Mouse (Mus musculus) effector memory CD4-positive, alpha-beta T cell, adult 5 months (primary cell): Measurements from ENCODE around the gene Vasp. TPM values are rescaled to one million over a fixed set of nuclear protein-coding genes. Genes with fewer than 3 reads are reported as not detected.

Experiments
- polyA plus RNA-seq: library from polyadenylated mRNA; unstranded; fragments of 100-300 nt; shearing (Covaris generic); gene quantifications from one replicate; pipeline ENCODE4 v1.2.1, GENCODE M21; 2017

The Vasp gene
- 224 TPM for polyA plus RNA-seq

DNA sequence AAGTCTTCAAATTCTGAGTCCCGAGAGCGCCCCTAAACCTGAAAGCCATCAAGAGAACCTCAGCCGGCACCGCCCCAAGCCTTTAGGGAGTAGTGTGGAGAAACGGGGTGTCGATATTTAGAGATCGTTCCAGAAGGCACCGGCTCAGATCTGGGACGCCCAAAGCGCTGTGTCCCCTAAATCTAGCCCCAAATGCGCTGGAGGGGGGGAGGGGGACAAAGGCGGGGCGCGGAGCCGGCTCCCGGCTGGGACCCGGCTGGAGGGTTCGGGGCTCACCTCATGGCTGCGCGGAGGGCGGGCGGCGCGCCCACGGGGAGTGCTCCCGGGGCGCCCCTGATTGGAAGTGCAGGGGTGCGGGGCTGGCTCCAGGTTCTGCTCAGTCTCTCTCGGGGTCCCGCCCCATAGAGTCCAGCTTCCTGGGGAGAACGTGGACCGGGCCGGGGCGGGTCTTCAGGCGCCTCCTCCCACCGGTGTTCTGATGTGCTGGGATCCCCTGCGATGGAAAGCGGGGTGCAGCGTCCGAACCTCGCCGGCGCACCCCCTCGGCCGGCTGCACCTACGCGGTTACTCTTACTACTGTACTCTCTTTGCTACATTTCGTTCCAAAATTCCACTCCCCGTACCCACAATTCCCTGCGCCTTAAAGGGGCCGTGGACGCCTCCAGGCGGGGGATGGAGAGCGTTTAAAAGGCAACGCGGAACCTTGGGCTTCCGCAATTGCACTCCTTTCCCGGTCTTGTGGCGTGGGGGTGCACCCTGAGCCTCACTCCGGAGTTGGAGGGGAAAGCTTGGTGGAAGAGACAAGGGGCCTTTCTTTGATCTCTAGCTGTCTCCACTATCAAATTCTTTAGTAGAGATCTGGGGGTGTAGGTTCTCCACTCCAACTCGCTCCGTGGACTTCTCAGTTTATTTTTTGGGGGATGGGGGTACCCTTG, at the start of gene Vasp:
Vasp (minus strand) TSS at position 580 of the 935 bp plus-strand sequence.

DNA sequence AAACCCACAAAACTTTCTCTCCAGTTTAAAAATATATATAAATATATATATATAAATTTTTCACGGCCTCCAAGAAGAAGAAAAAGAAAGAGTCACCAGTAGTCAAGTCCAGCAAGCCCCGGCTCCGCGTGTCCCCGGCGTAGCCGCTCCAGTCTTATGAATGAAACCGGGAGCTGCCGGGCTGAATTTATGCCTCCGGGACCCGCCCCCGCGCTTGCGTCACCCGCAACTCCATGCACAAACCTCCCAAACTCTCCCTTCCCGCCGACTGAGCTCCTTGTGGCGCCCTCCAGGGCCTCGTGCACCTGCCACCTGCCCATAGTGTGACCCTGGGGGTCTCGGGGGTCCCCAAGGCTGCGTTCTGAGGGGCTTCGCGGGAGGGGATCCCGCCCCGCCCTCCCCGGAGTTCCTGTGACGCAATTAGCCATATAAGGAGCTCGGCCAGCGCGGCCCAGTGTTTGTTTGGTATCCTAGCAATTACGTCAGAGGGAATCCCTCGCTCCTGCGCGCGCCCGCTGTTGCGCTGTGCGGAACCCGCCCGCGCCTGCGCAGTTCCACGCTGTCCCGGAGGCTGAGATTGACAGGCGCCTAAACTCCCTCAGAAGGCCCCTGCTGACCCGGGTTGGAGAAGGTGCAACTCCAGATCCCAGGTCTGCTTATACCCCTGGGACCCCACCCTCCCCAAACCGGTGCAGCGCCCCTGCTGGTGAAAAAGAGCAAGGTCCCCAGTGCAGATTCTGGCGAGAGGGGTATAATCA, 38.4 kb upstream of the Vasp start, which contains the start of gene Fosb:
Fosb (minus strand) TSS at position 168 of the 758 bp plus-strand sequence.

DNA sequence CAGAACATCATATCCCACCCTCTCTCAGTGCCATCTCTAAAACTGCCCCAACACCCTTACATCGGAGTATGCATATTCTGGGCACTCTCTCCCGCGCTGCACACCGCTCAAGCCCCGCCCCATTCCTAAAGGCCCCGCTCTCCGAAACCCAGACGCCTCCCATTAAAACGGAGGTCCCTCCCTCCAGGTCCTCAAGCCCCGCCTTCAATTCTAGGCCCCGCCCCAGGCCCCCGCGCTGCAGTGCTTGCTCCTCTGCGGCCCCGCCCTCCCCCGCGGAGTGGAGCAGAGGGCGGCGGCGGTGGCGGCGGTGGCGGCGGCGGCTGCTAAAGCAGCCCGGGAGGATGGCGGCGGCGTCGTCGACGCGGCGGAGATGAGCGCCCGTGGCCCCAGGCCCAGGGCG, 10.8 kb upstream of the Vasp start, which contains the start of gene Rtn2:
Rtn2 (plus strand) TSS at position 240 of the 400 bp plus-strand sequence.

DNA sequence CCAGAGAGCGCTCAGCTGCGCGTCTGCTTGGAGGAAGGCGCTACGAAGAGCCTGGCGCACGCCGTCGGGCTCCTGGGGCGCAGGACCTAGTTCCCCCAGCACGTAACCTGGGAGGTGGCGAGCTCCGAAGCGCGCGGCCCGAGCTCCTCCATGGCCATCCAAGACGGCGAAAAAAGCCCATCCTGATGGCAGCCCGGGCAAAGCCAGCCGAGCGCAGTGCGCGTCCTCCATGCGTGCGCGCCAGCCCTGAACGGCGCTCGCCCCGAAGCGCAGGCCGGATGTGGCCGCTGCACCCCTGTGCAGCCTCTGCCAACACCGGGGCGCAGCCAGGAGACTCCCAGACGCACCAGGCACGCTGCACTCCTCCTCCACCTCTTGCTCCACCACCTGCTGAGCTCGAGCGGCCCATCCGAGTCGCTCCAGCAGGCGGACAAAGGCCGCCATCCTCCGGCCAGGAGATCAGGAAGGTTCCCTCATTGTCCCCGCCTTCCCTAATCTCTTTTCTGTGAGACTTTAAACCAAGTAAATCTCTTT, 8.0 kb upstream of the Vasp start, which contains the start of gene Ppm1n:
Ppm1n (minus strand) TSS at position 484 of the 534 bp plus-strand sequence.

DNA sequence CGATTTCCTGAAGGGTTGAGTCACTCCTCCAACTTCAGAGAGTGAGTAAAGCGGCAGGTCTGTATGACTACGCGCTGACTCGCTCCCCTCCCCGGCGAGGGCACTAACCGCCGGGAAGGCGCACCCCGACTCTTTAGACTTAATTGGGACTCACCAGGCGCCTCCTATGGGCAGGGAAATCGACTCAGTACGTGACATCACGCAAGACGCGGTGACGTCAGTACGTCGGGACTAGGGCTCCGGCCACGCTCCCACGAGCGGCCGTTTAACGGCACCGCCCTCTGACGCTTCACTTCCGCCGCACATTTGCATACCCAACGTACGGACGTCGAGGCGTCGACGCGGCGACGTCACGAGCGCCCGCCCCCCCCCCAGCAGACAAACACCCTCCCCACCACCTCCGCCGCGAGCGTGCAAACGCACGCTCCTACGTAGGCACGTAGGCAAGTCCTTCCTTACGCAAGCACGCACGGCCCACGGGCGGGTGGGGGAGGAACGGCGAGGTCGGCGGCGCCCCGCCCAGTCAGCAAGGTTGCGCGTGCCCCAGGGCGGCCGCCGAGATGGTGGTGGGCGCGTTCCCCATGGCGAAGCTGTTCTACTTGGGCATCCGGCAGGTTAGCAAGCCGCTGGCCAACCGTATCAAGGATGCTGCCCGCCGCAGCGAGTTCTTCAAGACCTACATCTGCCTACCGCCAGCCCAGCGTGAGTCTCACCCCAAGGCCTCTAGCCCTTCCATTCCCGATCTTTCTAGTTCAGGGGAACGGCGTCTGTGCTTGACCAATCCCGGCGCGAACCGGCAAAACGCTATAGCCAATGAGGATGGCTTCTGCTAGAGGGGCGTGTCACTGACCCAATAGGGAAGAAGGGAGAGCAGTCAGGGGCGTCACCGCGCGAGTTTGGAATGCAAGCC, 43.5 kb downstream of the Vasp start, which contains the start of gene Opa3:
Opa3 (plus strand) TSS at position 452 of the 910 bp plus-strand sequence.

DNA sequence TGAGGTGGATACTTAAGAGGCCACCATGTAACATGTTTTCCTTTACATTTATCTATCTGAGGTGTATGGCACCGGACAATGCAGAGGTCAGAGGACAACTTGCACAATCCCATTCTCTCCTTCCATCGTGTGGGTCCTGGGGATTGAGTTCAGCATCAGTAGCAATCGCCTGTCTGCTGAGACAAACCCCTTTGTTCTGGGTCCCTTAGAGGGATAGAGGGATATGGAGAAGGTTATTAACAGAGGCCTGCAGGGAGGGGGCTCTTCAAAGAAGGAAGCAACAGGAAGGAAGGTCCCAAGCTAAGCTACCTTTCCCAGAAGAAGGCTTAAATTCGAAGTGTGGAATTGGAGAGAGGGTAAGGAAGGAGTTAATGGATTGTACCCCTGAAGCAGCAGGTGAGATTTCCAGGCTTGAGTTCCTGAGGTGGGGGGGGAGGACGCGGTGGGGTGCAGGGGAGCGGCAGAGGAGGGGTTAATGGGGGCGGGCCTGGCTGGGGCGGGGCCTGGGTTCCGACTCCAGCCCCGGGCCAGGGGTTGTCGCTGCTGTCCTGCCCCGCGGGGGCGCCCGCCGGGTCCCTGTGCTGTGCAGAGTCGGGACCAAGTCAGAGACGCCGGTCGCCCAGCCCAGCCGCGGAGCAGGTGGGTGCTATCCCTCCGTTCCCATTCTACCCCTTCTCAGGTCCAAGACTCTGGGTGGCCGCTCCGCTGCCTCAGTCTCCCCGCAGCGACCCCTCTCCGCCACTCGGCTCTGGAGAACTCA, 59.4 kb downstream of the Vasp start, which contains the start of gene Gpr4:
Gpr4 (plus strand) TSS at position 543 of the 760 bp plus-strand sequence.

Other genes starting within 250 kb of the Vasp start
- gene Foxa3, start 248.3 kb downstream of the Vasp start, polyA plus RNA-seq: not detected
- 19.8 TPM for gene Sympk, start 247.4 kb downstream of the Vasp start, polyA plus RNA-seq
- gene Rsph6a, start 217.1 kb downstream of the Vasp start, polyA plus RNA-seq: not detected
- gene Dmwd, start 195.6 kb downstream of the Vasp start, polyA plus RNA-seq: 0.61 TPM
- 0.69 TPM for gene Dmpk, start 188.0 kb downstream of the Vasp start, polyA plus RNA-seq
- 0.20 TPM for gene Six5, start 177.2 kb downstream of the Vasp start, polyA plus RNA-seq
- gene Gm4969, start 153.4 kb downstream of the Vasp start, polyA plus RNA-seq: not detected
- gene Fbxo46, start 152.0 kb downstream of the Vasp start, polyA plus RNA-seq: 11.3 TPM
- gene Qpctl, start 122.5 kb downstream of the Vasp start, polyA plus RNA-seq: 12.8 TPM
- gene Snrpd2, start 122.1 kb downstream of the Vasp start, polyA plus RNA-seq: 30.8 TPM
- not detected for gene Gipr, start 105.7 kb downstream of the Vasp start, polyA plus RNA-seq
- gene Eml2, start 95.4 kb downstream of the Vasp start, polyA plus RNA-seq: 16.7 TPM
- 0.12 TPM for gene Gpr4, start 59.3 kb downstream of the Vasp start, polyA plus RNA-seq
- 95.5 TPM for gene Opa3, start 43.5 kb downstream of the Vasp start, polyA plus RNA-seq
- gene Ppm1n, start 8.2 kb upstream of the Vasp start, polyA plus RNA-seq: 0.97 TPM
- 0.14 TPM for gene Rtn2, start 10.8 kb upstream of the Vasp start, polyA plus RNA-seq
- gene Fosb, start 38.2 kb upstream of the Vasp start, polyA plus RNA-seq: 65.7 TPM
- gene Ercc1, start 73.0 kb upstream of the Vasp start, polyA plus RNA-seq: 68.8 TPM
- gene Cd3eap, start 87.7 kb upstream of the Vasp start, polyA plus RNA-seq: 5.2 TPM
- gene Ppp1r13l, start 87.9 kb upstream of the Vasp start, polyA plus RNA-seq: 1.9 TPM
- gene Ercc2, start 110.2 kb upstream of the Vasp start, polyA plus RNA-seq: 7.5 TPM
- gene Klc3, start 132.3 kb upstream of the Vasp start, polyA plus RNA-seq: 6.9 TPM
- not detected for gene Ckm, start 133.0 kb upstream of the Vasp start, polyA plus RNA-seq
- 6.2 TPM for gene Mark4, start 187.0 kb upstream of the Vasp start, polyA plus RNA-seq
- not detected for gene Exoc3l2, start 191.5 kb upstream of the Vasp start, polyA plus RNA-seq
- 4.3 TPM for gene Bloc1s3, start 236.6 kb upstream of the Vasp start, polyA plus RNA-seq
- gene Trappc6a, start 236.6 kb upstream of the Vasp start, polyA plus RNA-seq: 43.9 TPM
- not detected for gene Nkpd1, start 246.0 kb upstream of the Vasp start, polyA plus RNA-seq